Mouse (Mus musculus) mature B cell (primary cell): Measurements from ENCODE around the gene Zscan25.
"Not testable (repeated sequence)": the region's sequence is repeated elsewhere in the genome, so short reads cannot be mapped to it uniquely, and the experiment has no call there.

Source experiments
- in situ Hi-C: fragments of 300-500 bp; cut with MboI; formaldehyde crosslinking; loops from 2 replicates; pipeline ENCODE4 v1.14.3; 2019

Zscan25 gene

DNA sequence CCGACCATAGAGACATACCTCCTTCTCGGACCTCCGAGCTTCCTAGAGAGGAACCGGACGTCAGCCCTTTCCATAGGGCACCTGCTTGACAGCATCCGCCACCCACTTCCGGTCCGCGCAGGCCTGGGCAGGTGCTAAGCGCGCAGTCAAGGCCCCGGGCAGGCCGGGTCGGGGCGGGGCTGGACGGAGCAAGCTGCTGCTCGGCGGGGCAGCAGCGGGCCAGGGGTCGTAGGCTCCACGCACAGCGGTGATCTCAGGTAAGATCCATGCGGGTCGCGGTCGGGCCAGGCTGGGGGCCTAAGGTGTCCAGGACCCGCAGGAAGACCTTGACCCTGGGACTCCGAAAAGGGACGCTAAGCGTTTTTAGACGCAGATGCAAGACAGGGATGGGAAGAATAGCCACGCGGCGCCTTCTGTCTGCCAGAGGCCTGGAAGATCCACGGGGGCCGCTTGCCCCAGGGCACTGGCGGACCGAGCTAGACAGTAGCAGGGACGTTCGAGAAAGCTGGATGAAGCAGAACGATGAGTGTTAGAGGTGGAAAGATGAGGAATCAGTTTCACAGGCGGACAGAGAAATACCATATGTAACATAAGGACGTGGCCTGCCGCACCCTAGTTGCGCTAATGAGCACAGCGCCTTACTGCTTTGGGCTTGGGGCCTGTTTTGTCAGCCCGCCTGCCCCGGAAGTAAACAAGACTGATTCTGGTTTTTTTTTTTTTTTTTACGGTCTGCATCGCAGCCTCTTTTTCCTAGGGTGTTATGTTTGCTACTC, at the start of gene Zscan25:
Gene Zscan25 (plus strand): TSS at position 130 of the 773 bp plus-strand sequence.
- in situ Hi-C loops, result no loop called here

DNA sequence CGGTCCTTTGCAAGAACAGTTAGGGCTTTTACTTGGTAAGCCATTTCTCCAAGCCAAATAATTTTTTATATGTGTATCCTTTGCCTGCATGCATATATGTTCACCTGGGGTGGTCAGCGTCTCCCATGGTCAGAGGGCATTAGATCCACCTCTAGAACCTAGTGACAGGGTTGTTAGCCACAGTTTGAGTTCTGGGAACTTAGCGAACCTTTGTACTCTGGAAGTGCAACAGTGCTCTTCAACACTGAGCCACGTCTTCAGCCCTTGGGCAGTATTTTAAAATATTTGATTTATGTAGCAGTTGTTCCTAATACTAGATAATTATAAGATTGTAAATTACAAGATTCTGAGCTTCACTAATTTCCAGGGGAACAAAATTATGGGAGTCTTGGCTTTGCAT, 49.7 kb upstream of the Zscan25 start:
- in situ Hi-C loops, result no loop called here

DNA sequence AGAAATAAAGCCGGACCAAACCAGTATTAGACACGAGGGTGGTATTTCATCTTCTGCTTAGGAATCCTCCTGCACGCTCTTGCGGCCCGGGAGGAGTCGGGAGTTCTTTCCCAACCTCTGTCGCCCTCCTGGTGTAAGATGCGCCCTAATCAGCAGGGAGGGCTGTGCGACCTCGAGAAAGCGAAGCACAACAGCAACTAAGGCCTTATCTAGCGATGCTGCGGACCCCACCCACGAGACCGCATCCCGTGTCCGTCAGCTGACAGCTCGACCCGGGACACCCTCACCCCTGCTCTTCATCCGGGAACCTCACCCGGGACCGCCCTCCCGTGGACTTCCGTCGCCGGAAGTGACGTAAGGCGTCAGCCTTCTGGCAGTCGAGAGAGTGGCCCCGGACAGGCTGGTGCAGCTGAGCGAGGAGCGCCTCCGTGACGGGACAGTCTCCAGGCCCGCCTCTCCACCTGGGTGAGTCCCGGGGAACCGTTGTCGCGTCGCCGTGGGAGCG, 48.9 kb upstream of the Zscan25 start, which contains the start of gene Zfp655:
Gene Zfp655 (plus strand): TSS at position 349 of the 505 bp plus-strand sequence.
- in situ Hi-C loops, result no loop called here

DNA sequence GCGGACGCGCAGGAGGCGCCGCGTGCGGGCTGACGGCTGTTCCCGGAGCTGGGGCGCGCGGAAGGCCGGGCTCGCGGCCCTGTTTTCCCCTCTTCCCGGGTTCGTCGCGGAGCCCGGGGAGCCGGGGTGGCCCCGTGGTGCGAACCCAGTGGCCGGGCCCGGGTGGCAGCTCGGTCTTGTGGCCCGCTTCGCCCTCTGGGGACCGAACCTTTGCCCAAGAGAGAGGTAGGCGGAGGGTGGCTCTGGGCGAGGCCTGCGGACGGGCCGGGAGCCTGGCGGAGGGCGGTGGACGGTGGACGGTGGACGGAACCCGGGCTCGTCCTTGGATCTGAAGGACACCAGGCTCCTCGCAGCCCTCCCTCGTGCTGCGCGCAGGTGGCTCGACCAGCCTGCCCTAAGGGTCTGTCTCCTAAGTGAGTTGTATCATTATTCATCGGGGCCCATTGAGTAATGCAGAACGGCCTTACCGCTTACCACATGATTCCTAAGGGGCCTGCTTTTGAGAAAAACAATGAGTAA, 48.3 kb upstream of the Zscan25 start:
- in situ Hi-C loops, result no loop called here

DNA sequence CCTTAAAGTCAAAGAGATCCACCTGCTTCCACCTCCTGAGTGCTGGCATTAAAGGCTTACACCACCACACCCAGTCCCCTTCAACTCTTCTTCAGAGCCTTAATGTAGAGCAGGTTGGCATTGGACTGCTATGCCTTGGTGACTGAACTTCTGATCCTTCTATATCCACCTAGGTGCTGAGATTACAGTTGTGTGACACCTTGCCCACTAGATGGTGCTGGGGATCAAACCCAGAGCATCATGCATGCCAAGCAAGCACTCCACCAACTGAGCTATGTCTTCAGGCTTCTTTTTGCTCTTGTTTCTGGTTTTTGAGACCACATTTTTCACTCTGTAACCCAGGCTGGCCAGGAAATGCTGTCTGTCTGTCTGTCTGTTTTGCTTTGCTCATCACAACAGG, 45.7 kb upstream of the Zscan25 start:
- in situ Hi-C loops, result no loop called here

DNA sequence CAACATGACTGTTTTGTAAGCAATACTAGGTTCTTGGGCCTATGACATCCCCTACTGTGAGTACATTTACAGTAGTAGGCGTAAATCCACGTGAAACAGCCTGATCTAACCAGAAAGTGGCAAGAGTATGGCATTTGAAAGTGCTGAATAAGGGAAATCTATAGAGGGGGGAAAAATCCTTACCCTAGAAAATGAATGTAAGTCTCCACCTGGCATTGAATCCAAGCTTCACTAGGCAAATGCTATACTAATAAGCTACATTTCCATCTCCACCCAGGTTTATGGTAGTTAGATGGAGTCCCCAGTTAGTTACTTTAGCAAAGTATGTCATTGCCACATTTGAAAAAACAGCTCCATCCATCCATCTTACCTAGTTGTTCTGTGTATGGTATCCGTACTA, 30.8 kb upstream of the Zscan25 start:
- in situ Hi-C loops, result no loop called here

DNA sequence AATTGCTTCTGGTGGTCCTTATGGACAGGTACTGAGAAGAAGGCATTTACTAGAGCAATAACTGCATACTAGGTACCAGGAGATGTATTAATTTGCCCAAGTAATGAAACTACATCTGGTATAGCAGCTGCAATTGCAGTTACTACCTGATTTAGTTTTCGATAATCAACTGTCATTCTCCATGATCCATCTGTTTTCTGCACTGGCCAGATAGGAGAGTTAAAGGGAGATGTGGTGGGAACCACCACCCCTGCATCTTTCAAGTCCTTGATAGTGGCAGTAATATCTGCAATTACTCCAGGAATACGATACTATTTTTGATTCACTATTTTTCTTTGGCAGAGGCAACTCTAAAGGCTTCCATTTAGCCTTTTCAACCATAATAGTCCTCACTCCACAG, 6.7 kb upstream of the Zscan25 start:
- in situ Hi-C loops, result not testable (repeated sequence)

DNA sequence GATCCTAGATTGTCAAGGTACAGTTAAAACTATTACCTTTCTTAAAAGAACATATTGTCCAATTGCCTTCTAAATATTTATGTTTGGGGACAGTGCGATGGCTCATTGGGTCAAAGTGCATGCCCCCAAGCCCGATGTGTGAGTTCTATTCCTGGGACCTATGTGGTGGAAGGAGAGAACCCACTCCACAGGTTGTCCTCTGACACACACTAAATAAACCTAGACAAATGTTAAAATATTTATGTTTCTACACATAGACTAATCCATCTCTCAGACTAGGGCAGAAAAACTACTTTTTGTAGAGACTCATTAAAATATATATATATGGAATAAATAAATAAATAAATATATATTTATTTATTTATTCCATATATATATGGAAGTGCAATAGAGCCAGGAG, 352 bp upstream of the Zscan25 start:
- in situ Hi-C loops, result no loop called here

DNA sequence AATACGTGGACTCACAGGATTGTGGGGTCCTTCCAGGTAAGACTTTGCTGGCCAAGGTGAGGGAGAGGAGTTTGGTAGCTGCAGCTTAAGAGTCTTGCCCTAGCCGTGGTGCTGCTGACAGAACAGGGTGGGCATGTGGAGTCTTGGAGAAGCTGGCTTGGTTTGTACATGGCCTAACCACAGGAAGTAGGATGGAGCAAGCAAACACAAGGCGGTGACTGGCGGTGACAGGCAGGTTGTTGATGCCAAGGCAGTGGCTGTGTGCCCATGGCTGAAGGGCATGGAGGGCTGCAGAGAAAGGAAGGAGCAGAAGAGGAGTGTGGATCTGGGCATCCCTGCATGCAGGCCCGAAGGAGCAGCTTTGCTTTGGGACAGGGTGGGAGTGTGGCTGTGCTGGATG, 8.1 kb downstream of the Zscan25 start:
- in situ Hi-C loops, result no loop called here

DNA sequence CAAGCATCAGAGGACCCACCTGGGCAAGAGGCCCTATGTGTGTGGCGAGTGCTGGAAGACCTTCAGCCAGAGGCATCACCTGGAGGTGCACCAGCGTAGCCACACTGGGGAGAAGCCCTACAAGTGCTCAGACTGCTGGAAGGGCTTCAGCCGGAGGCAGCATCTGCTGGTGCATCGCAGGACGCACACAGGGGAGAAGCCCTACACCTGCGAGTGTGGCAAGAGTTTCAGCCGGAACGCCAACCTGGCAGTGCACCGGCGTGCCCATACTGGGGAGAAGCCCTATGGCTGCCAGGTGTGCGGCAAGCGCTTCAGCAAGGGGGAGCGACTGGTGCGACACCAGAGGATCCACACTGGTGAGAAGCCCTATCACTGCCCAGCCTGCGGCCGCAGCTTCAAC, 10.4 kb downstream of the Zscan25 start:
- in situ Hi-C loops, result no loop called here

DNA sequence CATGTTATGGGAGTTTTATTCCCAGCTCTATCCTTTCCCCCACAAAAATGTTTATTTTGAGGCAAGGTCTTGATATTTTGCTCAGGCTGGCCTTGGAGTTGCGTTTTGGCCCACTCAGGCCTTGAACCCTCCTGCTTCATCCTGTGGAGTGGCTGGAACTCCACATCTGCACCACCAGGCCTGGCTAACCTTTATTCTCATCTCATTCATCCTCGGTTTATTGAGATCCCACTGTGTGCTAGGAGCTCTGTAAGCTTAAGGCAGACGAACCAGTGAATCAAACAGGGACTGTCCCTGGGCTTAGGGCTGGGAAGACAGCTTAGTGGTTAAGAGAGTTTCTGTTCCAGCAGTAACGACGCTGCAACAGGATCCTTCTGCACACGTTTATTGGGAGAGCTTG, 12.1 kb downstream of the Zscan25 start:
- in situ Hi-C loops, result no loop called here

DNA sequence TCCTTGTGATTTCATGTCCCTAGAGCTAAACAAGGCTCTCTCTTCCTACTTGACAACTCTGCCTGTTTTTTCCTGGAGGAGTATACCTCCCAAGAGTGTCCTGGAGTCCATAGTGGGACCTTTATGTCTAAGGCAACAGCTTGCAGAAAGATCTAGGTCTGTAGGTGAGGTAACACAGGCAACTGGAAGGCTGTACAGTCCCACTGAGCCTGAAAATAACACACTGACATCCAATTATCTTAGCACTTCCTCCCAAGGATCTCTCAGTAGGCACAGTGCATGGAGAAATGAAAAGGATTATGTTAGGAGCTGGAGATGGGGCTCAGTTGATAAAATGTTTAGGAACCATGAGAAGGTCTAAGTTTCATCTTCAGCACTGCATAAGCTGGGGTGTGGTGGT, 20.2 kb downstream of the Zscan25 start:
- in situ Hi-C loops, result no loop called here

DNA sequence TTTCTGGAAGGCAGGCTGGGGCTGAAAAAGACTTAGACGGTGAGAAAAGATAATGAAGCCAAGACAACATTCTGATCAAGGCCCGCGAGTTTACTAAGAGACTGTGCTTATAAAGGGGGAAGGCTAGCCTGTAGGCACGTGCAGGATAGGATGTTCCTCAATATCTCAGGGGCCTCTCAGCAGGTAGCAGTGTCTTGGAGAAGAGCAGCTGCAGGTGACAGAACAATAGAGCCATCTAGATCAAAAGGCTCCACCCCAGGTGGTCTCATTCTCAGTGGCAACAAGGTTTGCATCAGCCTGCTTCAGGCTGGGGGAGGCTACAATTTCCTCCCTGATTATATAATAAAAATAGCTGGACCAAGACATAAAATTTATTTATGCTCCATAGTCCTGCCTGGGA, 21.5 kb downstream of the Zscan25 start:
- in situ Hi-C loops, result not testable (repeated sequence)

DNA sequence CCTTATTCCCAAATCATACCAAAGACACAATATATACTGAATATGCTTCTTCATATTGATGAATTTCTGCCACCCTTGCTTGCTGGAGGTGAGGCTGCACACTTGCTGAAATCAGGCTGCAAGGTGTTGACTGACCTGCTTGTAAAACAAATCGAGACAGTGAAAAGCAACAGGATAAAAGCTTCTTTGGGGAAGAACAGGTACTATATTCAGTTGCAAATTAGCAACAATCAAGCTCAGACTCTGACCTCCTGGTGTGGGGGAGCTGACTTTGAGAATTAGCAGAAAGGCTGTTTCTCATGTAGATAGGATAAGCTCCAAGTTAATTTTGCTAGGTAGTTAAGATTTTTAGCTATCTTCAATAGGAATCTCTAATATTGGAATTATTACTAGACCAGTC, 22.1 kb downstream of the Zscan25 start:
- in situ Hi-C loops, result no loop called here

DNA sequence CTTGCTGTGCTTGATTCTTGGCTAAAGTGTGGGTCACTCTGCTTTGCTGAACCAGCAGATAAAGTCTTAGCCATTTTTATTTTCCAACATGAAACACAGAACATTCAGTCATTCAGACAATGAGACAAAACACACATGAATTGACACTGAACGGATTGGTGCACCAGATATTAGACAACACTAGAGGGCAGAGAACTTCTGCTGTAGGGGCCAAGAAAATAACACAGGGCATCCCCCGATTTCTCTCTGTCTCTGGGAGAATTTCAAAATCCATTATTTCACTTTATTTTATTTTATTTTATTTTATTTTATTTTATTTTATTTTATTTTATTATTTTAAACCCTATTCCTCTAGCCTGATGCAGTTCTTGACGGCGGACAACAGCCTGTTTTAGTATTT, 26.7 kb downstream of the Zscan25 start:
- in situ Hi-C loops, result not testable (repeated sequence)

DNA sequence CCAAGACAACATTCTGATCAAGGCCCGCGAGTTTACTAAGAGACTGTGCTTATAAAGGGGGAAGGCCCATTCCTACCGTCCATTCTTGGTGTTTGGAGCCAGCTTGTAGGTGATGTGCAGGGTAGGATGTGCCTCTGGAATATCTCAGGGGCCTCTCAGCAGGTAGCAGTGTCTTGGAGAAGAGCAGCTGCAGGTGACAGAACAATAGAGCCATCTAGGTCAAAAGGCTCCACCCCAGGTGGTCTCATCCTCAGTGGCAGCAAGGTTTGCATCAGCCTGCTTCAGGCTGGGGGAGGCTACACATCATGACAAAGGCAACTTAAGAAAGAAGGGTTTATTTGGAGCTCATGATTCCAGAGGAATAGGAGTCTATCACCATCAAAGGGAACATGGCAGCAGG, 27.5 kb downstream of the Zscan25 start:
- in situ Hi-C loops, result not testable (repeated sequence)

DNA sequence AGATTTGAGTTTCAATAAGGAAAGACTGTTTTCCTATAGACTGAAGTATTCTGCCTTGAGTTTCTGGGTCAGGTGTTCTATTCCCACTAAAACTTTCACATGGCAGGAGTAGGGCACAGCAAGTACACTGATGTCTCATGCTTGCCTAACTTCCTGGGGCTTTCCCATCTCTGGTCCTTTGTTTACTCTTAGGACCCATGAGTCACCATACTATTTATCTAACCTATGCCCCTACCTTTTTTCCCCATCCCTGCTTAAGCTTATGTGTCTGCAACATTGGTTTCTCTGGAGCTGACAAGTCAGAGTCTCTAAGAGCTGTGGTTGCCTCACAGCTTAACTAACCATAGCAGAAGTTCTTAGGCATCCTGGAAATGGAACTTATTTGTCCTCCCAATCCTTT, 33.5 kb downstream of the Zscan25 start:
- in situ Hi-C loops, result no loop called here

DNA sequence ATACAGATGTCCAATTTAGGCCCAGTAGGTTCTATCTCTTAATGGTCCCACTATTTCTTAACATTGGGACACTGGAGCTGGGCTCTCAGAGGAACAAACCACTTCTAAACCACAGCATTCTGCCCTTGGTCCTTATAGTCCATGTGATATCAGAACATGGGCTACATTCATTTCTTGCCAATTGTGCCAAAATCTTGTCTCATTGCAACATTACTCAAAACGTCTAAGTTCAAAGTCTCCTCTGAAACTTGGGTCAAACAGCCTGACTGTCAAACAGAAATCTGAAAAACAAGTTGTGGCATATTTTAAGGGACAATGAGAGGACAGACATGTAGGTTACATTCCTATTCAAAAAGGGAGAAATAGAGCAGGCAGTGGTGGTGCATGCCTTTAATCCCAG, 36.8 kb downstream of the Zscan25 start:
- in situ Hi-C loops, result no loop called here

DNA sequence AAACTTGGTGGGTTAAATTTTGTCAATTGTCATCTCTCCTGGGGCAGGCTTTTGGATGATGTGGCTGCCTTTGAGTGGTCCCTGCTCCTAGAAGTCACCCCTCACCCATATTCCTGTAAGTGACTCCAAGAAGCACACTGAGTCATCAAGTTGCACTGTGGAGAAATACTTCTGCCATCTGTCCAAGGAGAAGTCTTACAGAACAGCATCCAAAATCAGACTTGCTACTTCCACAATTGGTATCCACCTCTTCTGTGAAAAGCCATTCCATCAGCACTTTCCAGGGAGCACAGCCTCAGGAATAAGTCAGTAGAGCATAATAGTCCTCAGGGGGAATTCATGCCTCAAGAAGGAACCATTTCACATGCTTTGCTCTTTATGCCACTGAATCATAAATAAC, 58.5 kb downstream of the Zscan25 start:
- in situ Hi-C loops, result not testable (repeated sequence)
